Mouse (Mus musculus): ENCODE measurements at regions not wholly inside any gene's neighbourhood (a gene's known extent, or its start where the extent isn't known, plus 50 kb on each side); places are given as distances from the start of the nearest gene placed in this dataset.
A peak's percentile ranks its signal among the peaks of the same experiment; 100 is the strongest.

GRCm38 (mm10) chr1:51542801-51543200, 64.6 kb upstream of the Nabp1 start:
- H3K4me1 ChIP-seq (ENCODE audit: control insufficient read depth, insufficient read depth, low read length), result no peaks in the 10 kb centered on the region
- DNase-seq (ENCODE audit: low spot score) (no peak), ATAC-seq (ENCODE audit: low read depth) (no peak)
- H3K9ac ChIP-seq (ENCODE audit: low read depth, low read length), result no peak overlapping the region
- H3K4me2 ChIP-seq (ENCODE audit: low read depth, low read length), result no peak overlapping the region
- H3K27ac ChIP-seq (replicated peaks; ENCODE audit: low read depth, low read length), result no peak overlapping the region
- WGBS, result 74% methylated on average over 5 of the region's 5 CpGs
- H3K27me3 ChIP-seq (replicated peaks; ENCODE audit: control insufficient read depth, insufficient read depth, low read length), result no peaks in the 10 kb centered on the region
- H3K36me3 ChIP-seq (ENCODE audit: control insufficient read depth, insufficient read depth, low read length), result no peaks in the 10 kb centered on the region
- H3K9me3 ChIP-seq (ENCODE audit: control insufficient read depth, low read length), result no peaks in the 10 kb centered on the region
- H3K4me3 ChIP-seq (ENCODE audit: low read depth, low read length), result no peak overlapping the region

GRCm38 (mm10) chr1:51539634-51540033, 61.4 kb upstream of the Nabp1 start:
- no peaks in the 10 kb centered on the region for H3K4me1 ChIP-seq (ENCODE audit: control insufficient read depth, insufficient read depth, low read length)
- H3K9ac ChIP-seq (ENCODE audit: low read depth, low read length), result no peak overlapping the region
- H3K9me3 ChIP-seq (ENCODE audit: control insufficient read depth, low read length), result no peaks in the 10 kb centered on the region
- H3K36me3 ChIP-seq (ENCODE audit: control insufficient read depth, insufficient read depth, low read length), result no peaks in the 10 kb centered on the region
- WGBS, result 70% methylated on average over 4 of the region's 4 CpGs
- H3K27me3 ChIP-seq (replicated peaks; ENCODE audit: control insufficient read depth, insufficient read depth, low read length), result no peaks in the 10 kb centered on the region
- DNase-seq (ENCODE audit: low spot score), result no peak
- no peak for ATAC-seq (ENCODE audit: low read depth)
- H3K4me3 ChIP-seq (ENCODE audit: low read depth, low read length), result no peak overlapping the region
- H3K4me2 ChIP-seq (ENCODE audit: low read depth, low read length), result no peak overlapping the region
- no peak overlapping the region for H3K27ac ChIP-seq (replicated peaks; ENCODE audit: low read depth, low read length)

- no peak overlapping the region for H3K4me2 ChIP-seq (ENCODE audit: low read depth, low read length)
- H3K27ac ChIP-seq (replicated peaks; ENCODE audit: low read depth, low read length), result no peak overlapping the region
- ATAC-seq (ENCODE audit: low read depth) (no peak), DNase-seq (ENCODE audit: low spot score) (no peak)
- H3K4me1 ChIP-seq (ENCODE audit: control insufficient read depth, insufficient read depth, low read length), result no peaks in the 10 kb centered on the region
- no peaks in the 10 kb centered on the region for H3K36me3 ChIP-seq (ENCODE audit: control insufficient read depth, insufficient read depth, low read length)
- 68% methylated on average over 2 of the region's 2 CpGs for WGBS
- H3K9me3 ChIP-seq (ENCODE audit: control insufficient read depth, low read length), result no peaks in the 10 kb centered on the region
- H3K27me3 ChIP-seq (replicated peaks; ENCODE audit: control insufficient read depth, insufficient read depth, low read length), result no peaks in the 10 kb centered on the region
- no peak overlapping the region for H3K4me3 ChIP-seq (ENCODE audit: low read depth, low read length)
- no peak overlapping the region for H3K9ac ChIP-seq (ENCODE audit: low read depth, low read length)
Observed at GRCm38 (mm10) chr1:51538836-51539235, 60.6 kb upstream of the Nabp1 start.

DNA sequence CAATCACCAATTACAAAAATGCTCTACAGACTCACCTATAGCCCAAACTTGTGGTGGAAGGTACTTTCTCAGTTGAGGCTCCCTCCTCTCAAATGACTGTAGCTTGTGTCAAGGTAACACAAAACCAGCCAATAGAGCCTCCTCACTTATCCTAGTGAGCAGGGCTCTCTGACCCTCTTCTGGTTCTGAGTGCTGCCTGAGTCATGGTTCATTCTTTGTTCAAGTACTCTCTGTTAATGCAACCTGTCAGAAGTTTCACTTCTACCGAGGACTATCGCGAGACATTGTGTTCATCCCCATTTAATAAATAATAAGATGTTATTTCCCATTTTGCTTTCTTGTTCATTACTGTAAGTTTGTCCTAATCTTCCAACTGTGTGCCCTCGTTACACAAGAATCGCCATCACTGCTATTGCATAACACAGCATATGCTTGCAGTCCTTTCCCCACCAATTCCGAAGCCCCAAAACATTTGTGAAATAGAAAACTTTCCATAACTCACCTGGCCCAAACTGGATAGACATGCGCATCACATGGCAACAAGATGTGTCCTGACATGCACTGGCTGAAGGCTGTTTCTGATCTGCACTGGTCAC, 59.6 kb upstream of the Nabp1 start:
- Histone ChIP-seq H3K36me3 (ENCODE audit: control insufficient read depth, insufficient read depth, low read length) (no peaks in the 10 kb centered on the region), H3K4me2 (ENCODE audit: low read depth, low read length) (no peak overlapping the region), H3K4me3 (ENCODE audit: low read depth, low read length) (no peak overlapping the region), H3K27ac (replicated peaks; ENCODE audit: low read depth, low read length) (no peak overlapping the region), H3K4me1 (ENCODE audit: control insufficient read depth, insufficient read depth, low read length) (no peaks in the 10 kb centered on the region), H3K9ac (ENCODE audit: low read depth, low read length) (no peak overlapping the region), H3K27me3 (replicated peaks; ENCODE audit: control insufficient read depth, insufficient read depth, low read length) (no peaks in the 10 kb centered on the region), H3K9me3 (ENCODE audit: control insufficient read depth, low read length) (no peaks in the 10 kb centered on the region)
- WGBS, result 90% methylated on average over 7 of the region's 7 CpGs
- ATAC-seq (ENCODE audit: low read depth) (no peak), DNase-seq (ENCODE audit: low spot score) (no peak)

GRCm38 (mm10) chr1:51536076-51536475, 57.9 kb upstream of the Nabp1 start:
- no peak for DNase-seq (ENCODE audit: low spot score)
- Histone ChIP-seq H3K27me3 (replicated peaks; ENCODE audit: control insufficient read depth, insufficient read depth, low read length) (no peaks in the 10 kb centered on the region), H3K4me1 (ENCODE audit: control insufficient read depth, insufficient read depth, low read length) (no peaks in the 10 kb centered on the region), H3K9me3 (ENCODE audit: control insufficient read depth, low read length) (no peaks in the 10 kb centered on the region), H3K36me3 (ENCODE audit: control insufficient read depth, insufficient read depth, low read length) (no peaks in the 10 kb centered on the region), H3K4me3 (ENCODE audit: low read depth, low read length) (no peak overlapping the region), H3K9ac (ENCODE audit: low read depth, low read length) (no peak overlapping the region), H3K27ac (replicated peaks; ENCODE audit: low read depth, low read length) (no peak overlapping the region), H3K4me2 (ENCODE audit: low read depth, low read length) (no peak overlapping the region)
- WGBS, result 94% methylated on average over 1 of the region's 1 CpGs
- no peak for ATAC-seq (ENCODE audit: low read depth)

DNA sequence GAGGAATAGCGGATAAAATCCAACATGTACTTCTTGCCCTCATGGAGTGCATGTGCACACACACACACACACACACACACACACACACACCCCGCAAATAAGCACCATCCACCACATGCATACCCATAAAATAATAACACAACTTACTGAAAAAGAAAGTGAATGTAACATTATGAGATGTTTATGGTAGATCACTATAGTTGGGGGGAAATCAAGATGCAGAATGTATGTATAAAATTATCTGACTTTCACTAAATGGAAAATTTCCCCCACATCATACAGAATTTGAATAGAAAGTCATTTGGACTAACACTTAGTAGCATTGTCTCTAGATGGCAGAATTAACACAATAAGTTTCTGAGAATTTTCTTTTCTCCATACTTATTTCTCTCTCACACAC, 57.2 kb upstream of the Nabp1 start:
- Histone ChIP-seq H3K9ac (ENCODE audit: low read depth, low read length) (no peak overlapping the region), H3K27me3 (replicated peaks; ENCODE audit: control insufficient read depth, insufficient read depth, low read length) (no peaks in the 10 kb centered on the region), H3K4me3 (ENCODE audit: low read depth, low read length) (no peak overlapping the region), H3K9me3 (ENCODE audit: control insufficient read depth, low read length) (no peaks in the 10 kb centered on the region), H3K27ac (replicated peaks; ENCODE audit: low read depth, low read length) (no peak overlapping the region), H3K36me3 (ENCODE audit: control insufficient read depth, insufficient read depth, low read length) (no peaks in the 10 kb centered on the region), H3K4me2 (ENCODE audit: low read depth, low read length) (no peak overlapping the region), H3K4me1 (ENCODE audit: control insufficient read depth, insufficient read depth, low read length) (no peaks in the 10 kb centered on the region)
- DNase-seq (ENCODE audit: low spot score) (no peak), ATAC-seq (ENCODE audit: low read depth) (no peak)
- 91% methylated on average over 2 of the region's 2 CpGs for WGBS

- peaks cover 3% of the 10 kb centered on the region; the same call in 1 of the 2 replicates for H3K4me1 ChIP-seq (ENCODE audit: control insufficient read depth, insufficient read depth, low read length)
- WGBS, result 40% methylated on average over 1 of the region's 1 CpGs
- H3K36me3 ChIP-seq (ENCODE audit: control insufficient read depth, insufficient read depth, low read length), result no peaks in the 10 kb centered on the region
- H3K4me3 ChIP-seq (ENCODE audit: low read depth, low read length), result no peak overlapping the region
- ATAC-seq (ENCODE audit: low read depth), result no peak
- no peak overlapping the region for H3K4me2 ChIP-seq (ENCODE audit: low read depth, low read length)
- no peak overlapping the region for H3K27ac ChIP-seq (replicated peaks; ENCODE audit: low read depth, low read length)
- H3K9ac ChIP-seq (ENCODE audit: low read depth, low read length), result no peak overlapping the region
- DNase-seq (ENCODE audit: low spot score), result no peak
- H3K27me3 ChIP-seq (replicated peaks; ENCODE audit: control insufficient read depth, insufficient read depth, low read length), result no peaks in the 10 kb centered on the region
- no peaks in the 10 kb centered on the region for H3K9me3 ChIP-seq (ENCODE audit: control insufficient read depth, low read length)
Observed at GRCm38 (mm10) chr1:51531360-51531759, 53.1 kb upstream of the Nabp1 start.

GRCm38 (mm10) chr1:51530191-51530926, 52.1 kb upstream of the Nabp1 start:
- Histone ChIP-seq H3K27me3 (replicated peaks; ENCODE audit: control insufficient read depth, insufficient read depth, low read length) (no peaks in the 10 kb centered on the region), H3K9me3 (ENCODE audit: control insufficient read depth, low read length) (no peaks in the 10 kb centered on the region), H3K4me3 (ENCODE audit: low read depth, low read length) (no peak overlapping the region), H3K4me2 (ENCODE audit: low read depth, low read length) (no peak overlapping the region), H3K9ac (ENCODE audit: low read depth, low read length) (no peak overlapping the region), H3K27ac (replicated peaks; ENCODE audit: low read depth, low read length) (no peak overlapping the region), H3K36me3 (ENCODE audit: control insufficient read depth, insufficient read depth, low read length) (no peaks in the 10 kb centered on the region), H3K4me1 (ENCODE audit: control insufficient read depth, insufficient read depth, low read length) (peaks cover 3% of the 10 kb centered on the region; the same call in 1 of the 2 replicates)
- DNase-seq (ENCODE audit: low spot score), result peak; percentile 28
- 59% methylated on average over 9 of the region's 9 CpGs for WGBS
- ATAC-seq (ENCODE audit: low read depth), result no peak

- ATAC-seq (ENCODE audit: low read depth) (no peak), DNase-seq (ENCODE audit: low spot score) (peak; percentile 53)
- Histone ChIP-seq H3K27ac (replicated peaks; ENCODE audit: low read depth, low read length) (no peak overlapping the region), H3K4me2 (ENCODE audit: low read depth, low read length) (no peak overlapping the region), H3K9ac (ENCODE audit: low read depth, low read length) (no peak overlapping the region), H3K36me3 (ENCODE audit: control insufficient read depth, insufficient read depth, low read length) (no peaks in the 10 kb centered on the region), H3K27me3 (replicated peaks; ENCODE audit: control insufficient read depth, insufficient read depth, low read length) (no peaks in the 10 kb centered on the region), H3K9me3 (ENCODE audit: control insufficient read depth, low read length) (no peaks in the 10 kb centered on the region), H3K4me1 (ENCODE audit: control insufficient read depth, insufficient read depth, low read length) (peaks cover 3% of the 10 kb centered on the region; the same call in 1 of the 2 replicates), H3K4me3 (ENCODE audit: low read depth, low read length) (no peak overlapping the region)
- 27% methylated on average over 5 of the region's 5 CpGs for WGBS
Observed at GRCm38 (mm10) chr1:51529653-51530052, 51.4 kb upstream of the Nabp1 start.

Data from embryonic facial prominence, embryonic 14.5 days (tissue).